Mouse (Mus musculus) megakaryocyte, embryonic 14.5 days (primary cell): Measurements from ENCODE around the gene Ddx28.

Experiments
- FLI1 ChIP-seq: IDR thresholded peaks from 2 replicates; pipeline ENCODE4 v1.6.1; 2012; ENCODE audit warnings: low read length, inconsistent platforms, mixed read lengths
- GATA1 ChIP-seq: IDR thresholded peaks from 3 replicates; pipeline ENCODE4 v1.6.1; 2012; ENCODE audit warnings: mixed read lengths, low read length, inconsistent platforms, borderline replicate concordance

DNA sequence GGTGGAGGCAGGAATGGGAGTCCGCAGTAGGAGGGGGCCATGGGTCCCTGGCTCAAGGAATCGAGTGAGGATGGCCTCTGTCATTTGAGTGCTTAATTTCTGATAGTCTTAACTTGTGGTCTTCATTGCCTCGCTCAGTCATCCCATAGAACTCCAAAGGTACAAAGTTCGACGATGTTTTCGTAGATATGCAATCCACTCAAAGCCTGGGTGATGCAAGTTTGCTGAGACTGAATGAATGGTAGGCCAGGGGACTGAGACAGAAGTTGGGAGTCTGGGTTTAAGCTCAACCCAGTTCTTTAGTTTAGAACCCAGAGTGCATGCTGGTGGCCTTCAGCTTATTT, at the start of gene Ddx28:
- TF ChIP-seq GATA1 (no peak), FLI1 (no peak)
